Mouse (Mus musculus) brain, embryonic 14.5 days (tissue): ENCODE data around the gene Nek8.

Source experiments
- CTCF ChIP-seq: fragments of 200-500 bp; IDR thresholded peaks from 2 replicates; pipeline ENCODE4 v1.5.1; 2012; ENCODE audit warnings: inconsistent platforms, mild to moderate bottlenecking, moderate library complexity, borderline replicate concordance; ENCODE audit not compliant: insufficient read depth, insufficient read length; ENCODE audit errors: extremely low read depth
- POLR2A ChIP-seq: fragments of 200-500 bp; IDR thresholded peaks from 2 replicates; pipeline ENCODE4 v1.6.1; 2012; ENCODE audit warnings: mild to moderate bottlenecking, inconsistent platforms, borderline replicate concordance; ENCODE audit not compliant: poor library complexity, insufficient read depth, insufficient read length, severe bottlenecking; ENCODE audit errors: extremely low read depth

- TF ChIP-seq CTCF (no peak), POLR2A (no peak)
Observed at GRCm38 (mm10) chr11:78146707-78147543, 29.6 kb downstream of the Nek8 start.
